Mouse (Mus musculus) kidney, adult 2 months (tissue): Measurements from ENCODE around the gene Nfib.

Experiments
- CTCF ChIP-seq: fragments of 200-500 bp; conservative IDR thresholded peaks from 2 replicates; pipeline ENCODE4 v1.5.1; 2011; ENCODE audit warnings: low read depth, mild to moderate bottlenecking, control low read depth, low read length, moderate library complexity, mixed read lengths; ENCODE audit not compliant: insufficient read depth, insufficient read length
- POLR2A ChIP-seq: fragments of 200-500 bp; IDR thresholded peaks from one replicate; pipeline ENCODE4 v1.6.1; 2011; ENCODE audit warnings: low read depth, low read length, control low read depth

GRCm38 (mm10) chr4:82505121-82506031, 200.2 kb downstream of the Nfib start:
- no peak for TF ChIP-seq CTCF
- TF ChIP-seq POLR2A: no peak
